Comparison of ENCODE assay signal across 32 mouse cellular contexts in the genomic region with DNA sequence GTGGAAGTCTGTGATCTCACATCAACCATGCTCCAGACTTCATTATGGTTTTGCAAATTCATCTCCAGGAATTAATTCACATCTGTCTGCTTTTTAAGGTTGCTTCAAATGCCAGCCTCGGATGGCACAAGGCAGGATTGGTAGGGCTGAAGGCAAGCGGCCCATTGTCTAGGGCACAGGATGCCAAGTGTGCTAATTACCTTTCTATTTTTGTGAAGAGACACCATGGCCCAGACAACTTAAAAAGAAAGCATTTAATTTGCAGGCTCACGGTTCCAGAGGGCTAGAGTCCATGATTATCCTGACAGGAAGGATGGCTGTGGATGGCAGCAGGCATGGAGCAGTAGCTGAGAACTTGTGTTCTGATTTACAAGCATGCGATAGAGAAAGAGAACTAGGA. TPM values are rescaled to one million over a fixed set of nuclear protein-coding genes. Genes with fewer than 3 reads are reported as not detected.
"Had no signal": no experiment of that assay in that cellular context is flagged by ENCODE, and none has a peak within 500 bp of the region (broad histone marks: within the 10 kb centered on the region; RNA-seq: fewer than 3 reads in every experiment).

No protein-coding gene starts in this region.

- H3K27ac ChIP-seq: heart, adult 2 months; heart, embryonic 13.5 days; heart, embryonic 15.5 days; hindbrain, embryonic 13.5 days; hindbrain, embryonic 15.5 days; intestine, embryonic 15.5 days; layer of hippocampus, adult 2 months; left cerebral cortex, adult 2 months; limb, embryonic 10.5 days; limb, embryonic 12.5 days; liver, embryonic 13.5 days; liver, embryonic 15.5 days had no signal

- DNase-seq: gastrocnemius, postnatal 14 days; gastrocnemius, postnatal 36 days; heart, adult 2 months; heart, postnatal 14 days; heart, postnatal 36 days; kidney, adult 18-20 months; kidney, adult 8-10 months; kidney, postnatal 10 days; kidney, postnatal 25 days; kidney, postnatal 4 days; liver; liver, embryonic 13.5 days; liver, postnatal 0 days had no signal

- H3K4me3 ChIP-seq: heart, adult 2 months; heart, embryonic 13.5 days; heart, embryonic 15.5 days; hindbrain, embryonic 13.5 days; hindbrain, embryonic 15.5 days; intestine, embryonic 15.5 days; layer of hippocampus, adult 2 months; left cerebral cortex, adult 2 months; limb, embryonic 10.5 days; limb, embryonic 12.5 days; liver, embryonic 13.5 days; liver, embryonic 15.5 days had no signal

- H3K4me1 ChIP-seq: heart, embryonic 13.5 days; heart, embryonic 15.5 days; intestine, embryonic 15.5 days; liver, embryonic 13.5 days had no signal

- H3K27me3 ChIP-seq: hindbrain, embryonic 13.5 days; hindbrain, embryonic 15.5 days; intestine, embryonic 15.5 days; liver, embryonic 13.5 days had no signal

- H3K36me3 ChIP-seq: heart, embryonic 13.5 days; heart, embryonic 15.5 days; hindbrain, embryonic 13.5 days; hindbrain, embryonic 15.5 days; intestine, embryonic 15.5 days; limb, embryonic 10.5 days; limb, embryonic 12.5 days; liver, embryonic 13.5 days; liver, embryonic 15.5 days had no signal

- H3K9ac ChIP-seq: heart, embryonic 13.5 days; heart, embryonic 15.5 days; hindbrain, embryonic 13.5 days; hindbrain, embryonic 15.5 days; intestine, embryonic 15.5 days; limb, embryonic 12.5 days; liver, embryonic 13.5 days; liver, embryonic 15.5 days; liver, postnatal 0 days had no signal

- H3K4me2 ChIP-seq: heart, embryonic 11.5 days; heart, embryonic 13.5 days; heart, embryonic 15.5 days; hindbrain, embryonic 13.5 days; hindbrain, embryonic 15.5 days; intestine, embryonic 15.5 days; limb, embryonic 12.5 days; liver, embryonic 11.5 days; liver, embryonic 13.5 days; liver, embryonic 15.5 days had no signal

- H3K9me3 ChIP-seq: heart, embryonic 13.5 days; heart, embryonic 15.5 days; hindbrain, embryonic 13.5 days; hindbrain, embryonic 15.5 days; intestine, embryonic 15.5 days; limb, embryonic 10.5 days; limb, embryonic 12.5 days; liver, embryonic 13.5 days; liver, embryonic 15.5 days had no signal

- ATAC-seq: inflammation-experienced regulatory T-cells, adult 6 months; intestine, embryonic 15.5 days; intestine, postnatal 0 days; liver, postnatal 0 days had no signal

RNA-seq across cellular contexts. Expression of a gene that starts 35.0 kb away (rescaled TPM):
- polyA plus RNA-seq: heart, embryonic 11.5 days; heart, embryonic 13.5 days; heart, embryonic 15.5 days; heart, postnatal 0 days; hindbrain, embryonic 11.5 days; inflammation-experienced regulatory T-cells, adult 6 months; intestine, embryonic 15.5 days; intestine, postnatal 0 days; kidney, embryonic 14.5 days; kidney, embryonic 16.5 days; limb, embryonic 10.5 days; limb, embryonic 12.5 days; limb, embryonic 14.5 days; liver, embryonic 11.5 days; liver, embryonic 13.5 days; liver, embryonic 15.5 days; liver, postnatal 0 days had no signal
